Mouse (Mus musculus): Measurements from ENCODE around the gene Cyp27a1. TPM values are rescaled to one million over a fixed set of nuclear protein-coding genes. Genes with fewer than 3 reads are reported as not detected.

Cyp27a1 gene
- polyA plus RNA-seq, 1 experiment from 2014 or later, result 7.4 TPM

DNA sequence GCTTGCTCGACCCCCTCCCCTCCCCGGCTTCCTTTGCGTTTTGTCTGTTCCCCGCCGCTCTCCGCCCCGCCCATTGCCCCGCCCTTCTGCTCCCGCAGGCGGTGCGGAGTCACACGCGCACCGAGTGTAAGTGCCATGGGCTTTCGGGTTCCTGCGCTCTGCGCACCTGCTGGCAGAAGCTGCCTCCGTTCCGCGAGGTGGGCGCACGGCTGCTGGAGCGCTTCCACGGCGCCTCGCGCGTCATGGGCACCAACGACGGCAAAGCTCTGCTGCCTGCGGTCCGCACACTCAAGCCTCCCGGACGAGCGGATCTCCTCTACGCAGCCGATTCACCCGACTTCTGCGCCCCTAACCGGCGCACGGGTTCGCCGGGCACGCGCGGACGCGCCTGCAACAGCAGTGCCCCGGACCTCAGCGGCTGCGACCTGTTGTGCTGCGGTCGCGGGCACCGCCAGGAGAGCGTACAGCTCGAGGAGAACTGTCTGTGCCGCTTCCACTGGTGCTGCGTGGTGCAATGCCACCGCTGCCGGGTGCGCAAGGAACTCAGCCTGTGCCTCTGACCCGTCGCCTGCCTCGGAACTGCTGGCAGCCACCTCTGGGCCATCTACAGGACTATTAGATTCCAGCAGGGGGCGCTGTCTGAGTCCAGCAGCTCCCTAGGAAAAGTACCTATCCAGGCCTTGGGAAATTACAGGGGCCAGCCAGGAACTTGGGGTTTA, 70.8 kb downstream of the Cyp27a1 start:
- Histone ChIP-seq H3K4me3 (peak overlapping the region; percentile 52), H3K36me3 (no peaks in the 10 kb centered on the region), H3K4me1 (replicated peaks) (peaks cover 24% of the 10 kb centered on the region), H3K9me3 (no peaks in the 10 kb centered on the region), H3K27me3 (ENCODE audit: insufficient read depth, poor library complexity, severe bottlenecking) (peaks cover 99% of the 10 kb centered on the region), H3K27ac (0 out of 2 replicates have a peak overlapping the region, but pooled peaks have one; percentile 0)
- DNase-seq (ENCODE audit: low spot score), result peak; percentile 77
- WGBS, result under 1% methylated on average over 67 of the region's 67 CpGs

Other genes starting within 250 kb of the Cyp27a1 start
- gene Cnot9, start 207.5 kb upstream of the Cyp27a1 start, polyA plus RNA-seq (2016; fragmentation: Nextera tagmentation; extraction: Ambion mirVana), result 84.6 and 100 TPM in 2 replicates
- 1.1 and 1.3 TPM in 2 replicates for gene Plcd4, start 170.7 kb upstream of the Cyp27a1 start, polyA plus RNA-seq (2016; fragmentation: Nextera tagmentation; extraction: Ambion mirVana)
- gene Usp37, start 169.3 kb upstream of the Cyp27a1 start, polyA plus RNA-seq (2016; fragmentation: Nextera tagmentation; extraction: Ambion mirVana), result 34.0 and 45.5 TPM in 2 replicates
- 8.7 and 9.6 TPM in 2 replicates for gene Zfp142, start 125.3 kb upstream of the Cyp27a1 start, polyA plus RNA-seq (2016; fragmentation: Nextera tagmentation; extraction: Ambion mirVana)
- gene Bcs1l, start 125.3 kb upstream of the Cyp27a1 start, polyA plus RNA-seq (2016; fragmentation: Nextera tagmentation; extraction: Ambion mirVana), result 17.4 and 19.4 TPM in 2 replicates
- gene Rnf25, start 112.2 kb upstream of the Cyp27a1 start, polyA plus RNA-seq (2016; fragmentation: Nextera tagmentation; extraction: Ambion mirVana), result 33.0 and 37.2 TPM in 2 replicates
- gene Stk36, start 112.1 kb upstream of the Cyp27a1 start, polyA plus RNA-seq (2016; fragmentation: Nextera tagmentation; extraction: Ambion mirVana), result 15.3 and 21.8 TPM in 2 replicates
- gene Ttll4, start 51.8 kb upstream of the Cyp27a1 start, polyA plus RNA-seq (2016; fragmentation: Nextera tagmentation; extraction: Ambion mirVana), result 35.7 and 48.5 TPM in 2 replicates
- gene Prkag3, start 35.6 kb downstream of the Cyp27a1 start, polyA plus RNA-seq (2016; fragmentation: Nextera tagmentation; extraction: Ambion mirVana), result 0.12 TPM in 1 of 2 replicates, not detected in the other
- gene Wnt6, start 58.3 kb downstream of the Cyp27a1 start, polyA plus RNA-seq (2016; fragmentation: Nextera tagmentation; extraction: Ambion mirVana), result 15.5 and 18.2 TPM in 2 replicates
- 0.87 and 1.6 TPM in 2 replicates for gene Wnt10a, start 77.9 kb downstream of the Cyp27a1 start, polyA plus RNA-seq (2016; fragmentation: Nextera tagmentation; extraction: Ambion mirVana)
- 0.96 and 2.6 TPM in 2 replicates for gene Cdk5r2, start 141.4 kb downstream of the Cyp27a1 start, polyA plus RNA-seq (2016; fragmentation: Nextera tagmentation; extraction: Ambion mirVana)
- gene Fev, start 171.8 kb downstream of the Cyp27a1 start, polyA plus RNA-seq (2016; fragmentation: Nextera tagmentation; extraction: Ambion mirVana), result 0.25 and 0.89 TPM in 2 replicates
- gene Cryba2, start 179.6 kb downstream of the Cyp27a1 start, polyA plus RNA-seq (2016; fragmentation: Nextera tagmentation; extraction: Ambion mirVana), result not detected in 2 replicates
- gene Cfap65, start 222.0 kb downstream of the Cyp27a1 start, polyA plus RNA-seq (2016; fragmentation: Nextera tagmentation; extraction: Ambion mirVana), result 0.50 and 1.7 TPM in 2 replicates
- 0.12 TPM in 2 replicates for gene Ihh, start 238.1 kb downstream of the Cyp27a1 start, polyA plus RNA-seq (2016; fragmentation: Nextera tagmentation; extraction: Ambion mirVana)